Mouse (Mus musculus): ENCODE data around the gene Slc1a1. TPM values are rescaled to one million over a fixed set of nuclear protein-coding genes. Genes with fewer than 3 reads are reported as not detected.

The Slc1a1 gene
- polyA plus RNA-seq, 1 experiment from 2014 or later, result 0.88 TPM

DNA sequence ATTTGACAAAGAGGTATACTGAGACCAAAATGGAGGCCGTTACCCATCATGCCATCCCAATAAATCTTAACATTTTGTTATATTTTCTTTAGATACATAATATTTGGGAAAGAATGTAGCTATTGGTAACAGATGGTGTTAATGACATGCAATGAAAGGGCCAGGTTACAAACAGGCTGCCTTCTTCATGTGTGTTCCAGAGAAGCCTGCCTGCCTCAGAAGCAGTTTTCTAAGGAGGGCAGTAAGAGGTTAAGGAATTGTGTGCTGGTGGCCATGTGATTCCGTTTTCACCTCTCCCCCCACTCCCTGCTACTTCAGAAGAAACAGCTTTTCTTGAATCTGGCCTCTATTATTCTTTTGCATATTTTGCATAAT is 27.4 kb upstream of the Slc1a1 start:
- Histone ChIP-seq H3K4me1 (ENCODE audit: control insufficient read depth, insufficient read depth, low read length) (no peaks in the 10 kb centered on the region), H3K4me3 (ENCODE audit: low read length) (no peak overlapping the region), H3K9me3 (ENCODE audit: control insufficient read depth, low read length) (no peaks in the 10 kb centered on the region), H3K4me2 (ENCODE audit: low read depth, low read length) (no peak overlapping the region), H3K9ac (ENCODE audit: low read depth, low read length) (no peak overlapping the region), H3K27me3 (replicated peaks; ENCODE audit: control insufficient read depth, insufficient read depth, low read length) (no peaks in the 10 kb centered on the region), H3K36me3 (ENCODE audit: control insufficient read depth, insufficient read depth, low read length) (no peaks in the 10 kb centered on the region), H3K27ac (ENCODE audit: low read length) (no peak overlapping the region)
- 72% methylated on average over 2 of the region's 2 CpGs for WGBS
- no peak for ATAC-seq

DNA sequence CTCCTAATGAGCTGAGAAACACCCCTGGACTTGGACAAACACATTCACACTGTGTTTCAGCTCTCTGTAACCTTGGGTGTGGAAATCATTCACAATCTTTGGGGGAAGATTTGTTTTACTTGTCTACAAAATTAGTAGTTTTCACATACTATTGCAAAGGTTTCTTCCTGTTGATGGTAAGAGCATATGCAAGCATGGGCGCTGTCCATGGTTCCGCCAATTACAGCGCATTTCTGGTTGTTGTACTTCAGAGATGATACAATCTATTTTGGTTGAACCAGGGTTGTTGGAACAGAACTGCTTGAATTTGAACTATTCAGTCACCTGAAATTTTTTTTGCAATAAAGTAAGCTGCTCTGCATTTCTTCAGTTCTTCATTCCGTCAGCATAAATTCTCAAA is 16.6 kb upstream of the Slc1a1 start:
- H3K4me3 ChIP-seq (ENCODE audit: low read length), result no peak overlapping the region
- H3K9me3 ChIP-seq (ENCODE audit: control insufficient read depth, low read length), result no peaks in the 10 kb centered on the region
- no peaks in the 10 kb centered on the region for H3K4me1 ChIP-seq (ENCODE audit: control insufficient read depth, insufficient read depth, low read length)
- H3K27ac ChIP-seq (ENCODE audit: low read length), result no peak overlapping the region
- H3K36me3 ChIP-seq (ENCODE audit: control insufficient read depth, insufficient read depth, low read length), result no peaks in the 10 kb centered on the region
- H3K9ac ChIP-seq (ENCODE audit: low read depth, low read length), result no peak overlapping the region
- ATAC-seq, result no peak
- H3K27me3 ChIP-seq (replicated peaks; ENCODE audit: control insufficient read depth, insufficient read depth, low read length), result no peaks in the 10 kb centered on the region
- WGBS, result 72% methylated on average over 4 of the region's 4 CpGs
- H3K4me2 ChIP-seq (ENCODE audit: low read depth, low read length), result no peak overlapping the region

DNA sequence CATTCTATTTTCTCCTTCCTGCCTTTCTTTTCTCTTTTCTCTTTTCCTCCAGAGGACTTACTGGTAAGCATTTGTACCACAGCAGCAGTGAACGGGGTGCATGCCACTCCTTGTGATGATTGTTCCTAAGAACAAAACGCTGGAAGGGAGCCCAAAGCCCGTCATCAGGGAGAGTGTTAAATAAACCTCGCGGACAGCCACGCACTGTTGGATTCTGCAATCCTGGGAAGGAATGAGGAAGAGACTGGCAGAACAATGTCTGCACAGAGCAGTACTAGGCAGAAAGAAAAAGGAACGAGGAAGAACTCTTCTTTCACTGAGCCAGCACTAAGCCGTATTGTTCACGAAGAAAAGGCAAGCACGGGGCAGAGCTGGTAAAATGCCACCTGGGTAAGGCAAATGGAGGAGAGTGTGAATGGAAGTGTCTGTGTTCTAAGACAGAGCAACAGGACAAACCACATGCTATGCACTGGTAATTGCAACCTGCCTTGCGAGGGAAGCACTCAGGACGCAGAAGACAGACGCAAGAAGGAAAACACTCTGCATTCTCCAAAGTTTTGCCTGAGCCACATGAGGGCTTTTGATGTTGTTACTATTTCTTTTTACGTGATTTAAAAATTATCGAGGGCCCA is 7.0 kb upstream of the Slc1a1 start:
- Histone ChIP-seq H3K36me3 (ENCODE audit: control insufficient read depth, insufficient read depth, low read length) (no peaks in the 10 kb centered on the region), H3K4me3 (ENCODE audit: low read length) (no peak overlapping the region), H3K27me3 (replicated peaks; ENCODE audit: control insufficient read depth, insufficient read depth, low read length) (no peaks in the 10 kb centered on the region), H3K9me3 (ENCODE audit: control insufficient read depth, low read length) (no peaks in the 10 kb centered on the region), H3K4me2 (ENCODE audit: low read depth, low read length) (peak overlapping the region; percentile 44), H3K4me1 (ENCODE audit: control insufficient read depth, insufficient read depth, low read length) (no peaks in the 10 kb centered on the region; the same call in 1 of the 2 replicates), H3K27ac (ENCODE audit: low read length) (0 out of 2 replicates have a peak overlapping the region, but pooled peaks have one; percentile 33), H3K9ac (ENCODE audit: low read depth, low read length) (no peak overlapping the region; the same call in 1 of the 2 replicates)
- WGBS, result 37% methylated on average over 15 of the region's 15 CpGs
- ATAC-seq, result peak; percentile 69

DNA sequence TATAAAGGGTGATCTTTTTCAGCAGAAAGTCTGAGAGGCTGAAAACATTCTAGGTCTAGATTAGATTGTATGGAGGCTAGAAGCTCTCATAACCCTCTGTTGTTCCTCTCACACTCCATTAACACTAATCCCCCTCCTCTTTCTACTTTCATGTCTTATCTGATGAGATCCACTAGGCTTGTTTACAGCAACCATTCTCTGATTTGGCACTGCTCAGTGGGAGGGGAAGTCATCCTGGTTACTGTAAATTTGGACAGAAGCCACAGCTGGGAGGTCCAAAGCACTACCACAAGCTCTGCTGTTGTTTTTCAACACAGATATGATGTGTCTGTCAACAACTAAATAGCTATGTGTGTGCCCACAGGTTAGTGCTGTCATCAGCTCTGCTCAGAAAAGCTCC is 3.5 kb upstream of the Slc1a1 start:
- Histone ChIP-seq H3K27ac (ENCODE audit: low read length) (no peak overlapping the region), H3K4me1 (ENCODE audit: control insufficient read depth, insufficient read depth, low read length) (peaks cover 3% of the 10 kb centered on the region; the same call in 1 of the 2 replicates), H3K4me3 (ENCODE audit: low read length) (no peak overlapping the region), H3K9me3 (ENCODE audit: control insufficient read depth, low read length) (no peaks in the 10 kb centered on the region), H3K4me2 (ENCODE audit: low read depth, low read length) (no peak overlapping the region), H3K27me3 (replicated peaks; ENCODE audit: control insufficient read depth, insufficient read depth, low read length) (peaks cover 15% of the 10 kb centered on the region), H3K36me3 (ENCODE audit: control insufficient read depth, insufficient read depth, low read length) (no peaks in the 10 kb centered on the region), H3K9ac (ENCODE audit: low read depth, low read length) (no peak overlapping the region)
- no peak for ATAC-seq

DNA sequence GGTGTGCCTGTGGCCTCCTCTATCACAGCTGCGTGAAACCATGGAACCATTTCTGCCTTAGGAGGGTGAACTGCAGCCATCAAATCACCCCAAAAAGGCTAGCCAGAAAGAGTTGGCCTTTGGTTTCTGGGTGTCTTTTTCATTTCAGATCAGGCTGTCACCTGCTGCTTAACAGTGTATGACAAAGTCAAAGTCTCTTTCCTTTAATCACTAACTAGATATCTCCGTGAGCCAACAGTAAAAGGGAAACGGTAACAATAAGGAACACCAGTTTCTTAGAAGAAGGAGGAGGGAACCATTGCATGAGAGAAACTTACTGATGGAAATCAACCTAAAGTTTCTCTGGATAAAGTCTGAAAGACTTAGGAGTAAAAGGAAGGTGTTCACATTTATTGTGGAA is 2.2 kb upstream of the Slc1a1 start:
- peak overlapping the region; percentile 61; the same call in 1 of the 2 replicates for H3K27ac ChIP-seq (ENCODE audit: low read length)
- H3K27me3 ChIP-seq (replicated peaks; ENCODE audit: control insufficient read depth, insufficient read depth, low read length), result peaks cover 16% of the 10 kb centered on the region
- peaks cover 3% of the 10 kb centered on the region; the same call in 1 of the 2 replicates for H3K4me1 ChIP-seq (ENCODE audit: control insufficient read depth, insufficient read depth, low read length)
- WGBS, result 73% methylated on average over 3 of the region's 3 CpGs
- H3K4me3 ChIP-seq (ENCODE audit: low read length), result no peak overlapping the region
- no peaks in the 10 kb centered on the region for H3K36me3 ChIP-seq (ENCODE audit: control insufficient read depth, insufficient read depth, low read length)
- H3K9ac ChIP-seq (ENCODE audit: low read depth, low read length), result no peak overlapping the region
- H3K4me2 ChIP-seq (ENCODE audit: low read depth, low read length), result no peak overlapping the region
- no peaks in the 10 kb centered on the region for H3K9me3 ChIP-seq (ENCODE audit: control insufficient read depth, low read length)
- ATAC-seq, result 0 out of 2 replicates have a peak, but pooled peaks have one; percentile 36

DNA sequence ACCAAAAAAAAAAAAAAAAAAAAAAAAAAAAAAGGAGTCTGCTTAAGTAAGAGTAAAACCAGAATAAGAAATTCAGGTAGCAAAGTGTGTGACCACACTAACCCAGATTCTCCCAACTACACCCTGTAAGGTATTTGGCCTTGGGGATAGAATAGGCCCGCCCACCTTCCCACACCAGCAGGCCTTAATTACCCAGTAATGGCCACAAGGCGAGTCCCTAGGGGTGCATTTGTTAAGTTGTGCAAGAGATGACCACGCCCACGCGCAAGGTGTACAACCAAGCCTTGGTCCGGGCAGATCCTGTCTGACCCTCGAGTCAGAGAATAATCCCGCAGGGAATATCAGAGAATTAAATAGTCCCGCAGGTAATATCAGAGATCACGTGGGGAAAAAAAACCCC is 461 bp upstream of the Slc1a1 start:
- Histone ChIP-seq H3K4me2 (ENCODE audit: low read depth, low read length) (peak overlapping the region; percentile 99), H3K27ac (ENCODE audit: low read length) (no peak overlapping the region), H3K4me3 (ENCODE audit: low read length) (peak overlapping the region; percentile 62), H3K9me3 (ENCODE audit: control insufficient read depth, low read length) (no peaks in the 10 kb centered on the region), H3K27me3 (replicated peaks; ENCODE audit: control insufficient read depth, insufficient read depth, low read length) (peaks cover 16% of the 10 kb centered on the region), H3K36me3 (ENCODE audit: control insufficient read depth, insufficient read depth, low read length) (no peaks in the 10 kb centered on the region), H3K4me1 (ENCODE audit: control insufficient read depth, insufficient read depth, low read length) (peaks cover 3% of the 10 kb centered on the region; the same call in 1 of the 2 replicates), H3K9ac (ENCODE audit: low read depth, low read length) (0 out of 2 replicates have a peak overlapping the region, but pooled peaks have one; percentile 20)
- WGBS, result 9% methylated on average over 10 of the region's 10 CpGs
- peak; percentile 79 for ATAC-seq

DNA sequence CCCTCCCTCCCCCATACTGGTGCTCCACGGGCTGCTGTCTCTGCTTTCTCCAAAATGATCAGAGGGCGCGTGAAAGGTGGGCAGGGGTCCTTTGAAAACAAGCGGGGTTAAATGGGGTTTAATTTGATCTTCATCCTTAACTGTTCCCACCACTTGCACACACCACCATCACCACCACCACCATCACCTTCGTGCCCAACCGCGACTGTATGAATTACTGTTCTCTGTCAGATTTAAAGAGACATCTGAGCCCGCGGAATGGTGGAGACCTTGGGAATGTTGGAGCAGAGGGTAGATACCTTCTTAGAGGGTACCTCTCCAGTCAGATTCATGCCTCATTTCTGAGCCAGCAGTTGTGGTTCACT is 633 bp downstream of the Slc1a1 start:
- Histone ChIP-seq H3K9ac (ENCODE audit: low read depth, low read length) (peak overlapping the region; percentile 20), H3K27me3 (replicated peaks; ENCODE audit: control insufficient read depth, insufficient read depth, low read length) (peaks cover 16% of the 10 kb centered on the region), H3K4me2 (ENCODE audit: low read depth, low read length) (peak overlapping the region; percentile 99), H3K27ac (ENCODE audit: low read length) (no peak overlapping the region), H3K4me3 (ENCODE audit: low read length) (peak overlapping the region; percentile 62), H3K9me3 (ENCODE audit: control insufficient read depth, low read length) (no peaks in the 10 kb centered on the region), H3K36me3 (ENCODE audit: control insufficient read depth, insufficient read depth, low read length) (no peaks in the 10 kb centered on the region), H3K4me1 (ENCODE audit: control insufficient read depth, insufficient read depth, low read length) (peaks cover 3% of the 10 kb centered on the region; the same call in 1 of the 2 replicates)
- no peak for ATAC-seq
- WGBS, result 14% methylated on average over 9 of the region's 9 CpGs

DNA sequence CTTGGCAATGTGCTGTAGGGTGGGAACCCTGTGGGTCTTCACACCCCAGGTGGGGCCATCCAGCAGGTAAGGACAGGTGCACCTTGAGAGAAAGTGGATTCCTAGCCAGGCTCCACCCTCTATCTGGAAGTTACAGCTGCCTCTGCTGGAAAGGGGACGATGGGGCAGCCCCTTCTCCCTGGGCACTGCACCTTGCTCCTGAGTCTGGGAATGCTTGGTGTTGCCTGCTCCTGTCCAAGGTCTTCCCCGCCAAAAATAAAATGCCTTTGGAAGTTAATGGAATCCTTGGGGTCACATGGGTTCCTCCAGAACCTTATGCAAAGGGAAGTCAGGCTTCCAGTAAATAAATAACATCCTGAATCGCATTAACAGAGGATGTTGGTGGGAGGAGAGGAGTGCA is 1.3 kb downstream of the Slc1a1 start:
- WGBS, result 46% methylated on average over 3 of the region's 3 CpGs
- Histone ChIP-seq H3K27ac (ENCODE audit: low read length) (no peak overlapping the region), H3K9ac (ENCODE audit: low read depth, low read length) (no peak overlapping the region), H3K27me3 (replicated peaks; ENCODE audit: control insufficient read depth, insufficient read depth, low read length) (peaks cover 16% of the 10 kb centered on the region), H3K9me3 (ENCODE audit: control insufficient read depth, low read length) (no peaks in the 10 kb centered on the region), H3K4me2 (ENCODE audit: low read depth, low read length) (no peak overlapping the region), H3K36me3 (ENCODE audit: control insufficient read depth, insufficient read depth, low read length) (no peaks in the 10 kb centered on the region), H3K4me1 (ENCODE audit: control insufficient read depth, insufficient read depth, low read length) (peaks cover 3% of the 10 kb centered on the region; the same call in 1 of the 2 replicates), H3K4me3 (ENCODE audit: low read length) (no peak overlapping the region)
- ATAC-seq, result no peak

DNA sequence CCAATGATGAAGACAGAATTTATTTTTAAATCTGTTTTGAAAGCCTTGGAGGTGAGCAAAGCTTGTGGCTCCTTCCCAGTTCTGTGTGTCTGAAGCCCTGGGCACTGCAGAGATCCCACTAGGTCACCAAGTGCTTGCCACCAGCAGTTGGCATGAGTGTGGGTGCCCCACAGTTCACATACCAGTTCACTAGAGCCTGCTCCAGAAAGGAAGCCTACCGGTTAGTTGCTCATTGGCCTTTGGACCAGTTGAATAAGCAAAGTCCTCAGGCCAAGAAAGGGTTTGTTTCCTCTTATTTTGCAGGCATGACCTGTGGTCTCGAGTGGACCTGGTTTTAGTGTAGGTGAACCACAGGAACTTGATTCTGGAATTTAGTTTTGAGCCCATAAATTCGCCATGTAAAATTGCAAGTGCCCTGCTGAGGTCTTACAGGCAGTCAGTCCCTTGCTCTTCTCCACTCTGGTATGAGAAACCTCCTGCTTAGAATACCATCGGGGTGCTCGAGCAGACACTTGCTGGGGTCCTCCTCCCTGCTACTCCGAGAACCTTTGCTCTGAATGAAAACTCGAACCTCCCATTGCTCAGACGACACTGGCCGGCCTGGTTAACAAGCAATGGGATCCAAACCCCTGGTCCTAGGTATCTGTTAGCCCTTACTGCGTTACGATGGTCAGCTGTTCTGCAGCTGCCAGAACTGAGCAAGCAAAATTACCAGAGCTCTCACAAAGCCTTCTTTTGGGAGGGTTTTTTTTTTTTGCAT is 2.0 kb downstream of the Slc1a1 start:
- 76% methylated on average over 11 of the region's 11 CpGs for WGBS
- H3K9me3 ChIP-seq (ENCODE audit: control insufficient read depth, low read length), result no peaks in the 10 kb centered on the region
- no peaks in the 10 kb centered on the region for H3K36me3 ChIP-seq (ENCODE audit: control insufficient read depth, insufficient read depth, low read length)
- H3K4me2 ChIP-seq (ENCODE audit: low read depth, low read length), result no peak overlapping the region
- H3K4me3 ChIP-seq (ENCODE audit: low read length), result no peak overlapping the region
- no peak overlapping the region for H3K9ac ChIP-seq (ENCODE audit: low read depth, low read length)
- H3K27ac ChIP-seq (ENCODE audit: low read length), result no peak overlapping the region
- H3K4me1 ChIP-seq (ENCODE audit: control insufficient read depth, insufficient read depth, low read length), result peaks cover 3% of the 10 kb centered on the region; the same call in 1 of the 2 replicates
- H3K27me3 ChIP-seq (replicated peaks; ENCODE audit: control insufficient read depth, insufficient read depth, low read length), result peaks cover 16% of the 10 kb centered on the region
- no peak for ATAC-seq

Measured in intestine, embryonic 16.5 days (tissue).